Mouse (Mus musculus): ENCODE results near the gene Nlrc4.
"Not testable (repeated sequence)": the region's sequence is repeated elsewhere in the genome, so short reads cannot be mapped to it uniquely, and the experiment has no call there.

The Nlrc4 gene

GRCm38 (mm10) chr17:74458711-74459408 lies at the start of gene Nlrc4:
Nlrc4 (minus strand) TSS chr17:74459142.
- DNase-seq (ENCODE audit: low spot score in 2 of 2), result no peak

GRCm38 (mm10) chr17:74508600-74508999 lies 49.7 kb upstream of the Nlrc4 start:
- DNase-seq (ENCODE audit: low spot score in 2 of 2), result no peak

DNA sequence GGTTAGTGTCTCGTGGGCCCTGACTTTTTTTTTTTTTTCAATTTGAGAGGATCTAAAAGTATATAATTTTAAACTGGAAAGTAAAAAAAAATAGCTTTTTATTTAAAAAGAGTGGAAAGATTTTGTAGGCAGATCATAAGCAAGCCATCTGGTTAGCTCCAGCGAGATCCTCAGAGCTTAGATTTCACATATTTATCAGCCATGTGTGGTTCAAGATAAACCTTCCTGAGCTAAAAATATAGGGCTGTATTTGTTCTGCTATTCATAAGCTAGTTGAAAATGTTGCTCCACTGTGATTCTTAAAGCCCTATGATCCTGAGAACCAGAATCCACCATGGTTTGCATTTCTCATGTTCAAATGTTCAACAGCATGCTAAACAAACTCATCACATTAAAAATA lies 49.0 kb upstream of the Nlrc4 start:
- DNase-seq (ENCODE audit: low spot score in 2 of 2), result no peak

DNA sequence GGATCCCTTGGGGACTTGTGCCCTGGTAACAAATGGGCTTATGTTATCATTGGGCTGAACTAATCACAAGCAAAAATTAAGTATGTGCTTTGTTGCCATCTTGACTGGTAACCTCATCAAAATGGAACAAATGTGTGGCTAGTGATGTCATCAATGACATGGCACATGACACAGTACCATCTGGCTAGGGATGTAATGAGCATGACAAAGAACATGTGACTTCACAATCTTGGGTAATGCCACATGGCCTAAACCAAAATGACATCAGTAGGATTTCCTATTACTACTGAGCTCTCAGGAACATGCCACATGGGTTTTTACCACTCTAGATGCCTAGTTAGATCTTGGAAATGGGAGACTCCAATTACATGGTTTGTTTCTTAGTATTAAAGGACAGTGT lies 42.1 kb upstream of the Nlrc4 start:
- no peak for DNase-seq (ENCODE audit: low spot score in 2 of 2)

DNA sequence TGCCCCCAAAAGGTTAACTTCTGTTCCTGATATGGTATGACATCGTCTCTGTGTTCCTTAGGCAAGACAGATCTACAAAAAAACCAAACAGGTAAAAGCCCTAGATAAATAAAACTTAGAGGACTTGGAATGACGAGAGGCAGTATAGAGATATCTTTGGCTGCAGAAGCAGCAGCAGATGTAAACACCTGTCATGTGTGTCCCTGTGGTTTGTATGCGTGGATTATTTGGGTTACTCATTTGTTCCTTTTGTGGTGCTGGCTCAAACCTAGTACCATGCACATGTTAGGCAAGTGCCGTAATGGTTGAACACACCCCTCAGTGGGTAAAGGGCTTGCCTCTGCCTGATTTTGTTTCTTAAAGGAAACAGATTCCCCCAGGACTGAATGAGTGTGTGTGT lies 41.3 kb upstream of the Nlrc4 start:
- no peak for DNase-seq (ENCODE audit: low spot score in 2 of 2)

DNA sequence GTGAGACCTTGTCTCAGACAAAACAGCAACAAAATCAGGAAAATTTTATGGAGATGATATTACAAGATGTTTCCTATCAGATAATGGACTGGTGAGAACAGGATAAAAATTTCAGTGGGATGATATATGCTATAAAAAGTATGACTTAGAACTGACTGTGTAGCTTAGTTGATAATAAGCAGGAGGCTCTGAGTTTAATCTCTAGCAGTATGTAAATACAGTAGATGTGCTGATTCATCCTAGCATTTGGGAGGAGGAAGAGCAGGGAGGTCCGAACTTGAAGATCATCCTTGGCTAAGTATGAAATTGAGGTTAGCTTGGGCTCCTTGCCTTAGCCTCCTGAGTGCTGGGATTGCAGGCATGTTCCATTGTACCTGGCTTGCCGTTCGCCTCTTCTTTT lies 32.6 kb upstream of the Nlrc4 start:
- DNase-seq (ENCODE audit: low spot score in 2 of 2), result no peak

DNA sequence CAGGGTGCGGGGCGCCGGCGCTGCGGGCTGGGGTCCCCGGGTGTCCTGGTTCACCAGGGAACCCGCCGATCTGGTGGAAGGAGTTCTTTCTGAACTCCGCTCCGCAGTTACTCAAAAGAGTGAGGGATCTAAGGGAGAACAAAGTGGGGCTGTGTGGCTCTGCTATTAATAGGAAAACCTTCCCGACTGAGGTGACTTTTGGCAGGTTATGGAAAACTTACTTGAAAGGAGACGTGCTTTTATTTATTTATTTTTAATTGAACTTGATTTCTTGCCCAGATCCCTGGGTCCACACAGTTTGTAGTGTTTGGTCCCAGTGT lies 30.9 kb upstream of the Nlrc4 start:
- DNase-seq (ENCODE audit: low spot score in 2 of 2), result no peak

GRCm38 (mm10) chr17:74489024-74489900 lies 30.3 kb upstream of the Nlrc4 start, which contains the start of gene Yipf4:
Yipf4 (plus strand) TSS chr17:74489493.
- DNase-seq (ENCODE audit: low spot score in 2 of 2), result peak; percentile 93 to 96

DNA sequence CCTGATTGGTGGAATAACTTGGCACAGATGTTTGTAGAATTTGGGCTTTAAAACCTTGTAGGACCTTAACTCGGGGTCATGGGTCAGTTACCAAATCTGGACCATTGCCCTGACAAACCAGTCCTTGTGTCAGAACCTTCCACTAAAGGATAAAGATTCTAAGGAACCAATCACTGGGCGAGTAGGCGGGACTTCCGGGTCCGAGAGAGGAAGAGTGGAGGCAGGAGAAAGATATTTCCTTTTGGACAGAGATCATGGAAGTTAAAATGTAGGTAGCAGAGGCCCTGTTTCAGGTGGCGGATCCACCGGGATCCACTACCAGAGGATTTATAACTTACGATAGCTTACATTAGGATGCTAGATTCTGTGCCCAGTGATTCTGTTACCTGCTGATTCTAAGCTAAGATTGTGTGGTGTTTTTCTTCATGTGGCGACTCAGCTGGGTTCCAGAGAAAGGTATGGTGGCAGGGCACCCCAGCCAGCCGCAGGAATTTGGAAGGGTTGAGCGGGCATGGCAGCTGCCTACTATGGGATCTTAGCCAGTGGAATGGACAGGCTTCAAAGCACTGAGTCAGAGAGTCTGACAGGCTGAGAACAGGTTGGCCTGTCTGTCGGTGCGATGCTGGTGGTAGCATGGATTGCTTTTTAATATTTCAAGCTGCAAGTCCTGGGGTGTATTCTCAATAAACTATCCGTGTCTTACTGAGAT lies 21.6 kb upstream of the Nlrc4 start:
- no peak for DNase-seq (ENCODE audit: low spot score in 2 of 2)

DNA sequence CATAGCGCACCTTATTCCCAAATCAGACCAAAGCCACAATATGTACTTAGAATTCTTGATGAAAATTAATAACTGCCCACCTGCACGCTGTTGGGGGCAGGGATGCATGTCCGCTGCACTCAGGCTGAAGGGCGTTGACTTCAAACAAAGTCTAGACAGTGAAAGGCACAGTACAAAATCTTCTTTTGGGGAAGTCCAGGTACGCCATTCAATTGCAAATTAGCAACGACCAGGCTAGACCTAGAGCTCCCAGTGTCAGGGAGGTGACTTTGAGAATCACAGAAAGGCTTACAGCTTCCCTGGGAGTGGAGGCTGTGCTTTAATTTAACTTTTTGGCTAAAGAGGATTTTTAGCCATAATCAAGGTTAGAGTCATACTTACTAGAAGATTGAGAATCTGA lies 11.2 kb upstream of the Nlrc4 start:
- not testable (repeated sequence) for DNase-seq (ENCODE audit: low spot score in 2 of 2)

GRCm38 (mm10) chr17:74467981-74468380 lies 9.0 kb upstream of the Nlrc4 start:
- not testable (repeated sequence) for DNase-seq (ENCODE audit: low spot score in 2 of 2)

DNA sequence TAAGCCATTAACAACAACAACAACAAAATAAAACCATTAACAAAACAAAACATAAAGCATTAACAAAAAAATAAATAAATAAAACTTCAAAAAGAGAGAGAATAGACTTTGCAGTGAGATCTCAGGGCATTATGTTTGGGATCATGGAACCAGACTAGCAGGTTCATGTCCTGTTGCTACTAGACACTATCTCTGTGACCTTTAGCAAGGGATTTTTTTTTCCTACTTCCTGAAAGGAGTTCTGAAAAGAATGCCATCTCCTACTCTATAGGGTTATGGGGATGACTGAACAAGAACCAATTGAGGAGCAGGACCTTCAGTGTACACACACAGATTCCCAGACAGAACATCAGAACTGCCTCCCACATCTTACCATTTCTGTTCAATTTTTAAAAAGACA lies 4.6 kb upstream of the Nlrc4 start:
- no peak for DNase-seq (ENCODE audit: low spot score in 2 of 2)

DNA sequence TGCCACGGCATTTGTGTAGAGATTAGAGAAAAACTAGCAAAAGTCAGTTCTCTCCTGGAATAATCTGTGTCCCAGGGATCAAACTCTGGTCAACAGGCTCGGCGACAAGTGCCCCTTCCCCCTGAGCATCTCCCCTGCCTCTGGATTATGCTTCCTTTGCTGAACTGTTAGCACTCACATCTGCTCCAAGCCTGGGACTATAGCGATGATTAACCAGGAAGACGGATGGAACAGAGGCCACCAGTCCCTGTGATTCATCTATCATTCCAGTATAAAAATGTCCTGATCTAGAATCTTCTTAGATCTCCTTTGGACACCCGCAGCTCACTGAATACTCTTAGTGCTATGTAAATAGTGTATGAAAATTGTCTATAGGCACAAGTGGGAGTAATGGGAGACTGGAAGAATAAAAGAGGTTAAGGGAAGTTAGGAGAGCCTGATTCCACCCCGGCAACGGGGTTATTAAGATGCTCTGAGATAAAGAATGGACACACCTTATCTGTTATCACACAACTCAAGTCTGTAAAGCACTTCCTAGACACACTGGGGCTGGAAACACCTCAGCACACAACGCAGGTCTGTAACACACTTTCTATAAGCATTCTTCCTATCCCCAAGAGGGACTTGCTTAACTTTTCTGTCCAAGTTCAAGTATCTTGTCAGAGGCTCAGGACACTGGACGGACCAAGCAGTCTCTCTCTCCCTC lies 817 bp downstream of the Nlrc4 start:
- no peak for DNase-seq (ENCODE audit: low spot score in 2 of 2)

- no peak for DNase-seq (ENCODE audit: low spot score in 2 of 2)
These were observed 2.1 kb downstream of the Nlrc4 start for GRCm38 (mm10) chr17:74456825-74457224.

DNA sequence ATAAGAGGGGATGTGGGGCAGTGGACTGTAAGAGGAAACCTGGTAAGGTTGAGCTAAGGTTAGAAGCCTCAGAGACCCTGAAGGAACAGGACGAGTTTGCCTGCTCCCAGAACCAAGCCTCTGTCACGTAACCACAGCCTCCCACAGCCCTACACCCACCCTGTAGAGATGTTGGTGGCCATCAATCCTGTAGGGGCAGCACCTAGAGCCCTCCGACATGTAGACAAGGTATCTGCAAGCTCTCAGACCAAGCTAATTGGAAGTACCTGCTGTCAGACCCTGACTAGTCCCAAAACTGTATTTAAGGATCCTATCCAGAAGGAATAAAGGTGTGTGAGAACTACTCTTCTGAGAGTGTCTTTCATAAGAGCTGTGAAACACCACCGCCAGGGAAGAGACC lies 3.5 kb downstream of the Nlrc4 start:
- DNase-seq (ENCODE audit: low spot score in 2 of 2), result no peak

- DNase-seq (ENCODE audit: low spot score in 2 of 2), result no peak
These were observed 4.3 kb downstream of the Nlrc4 start for GRCm38 (mm10) chr17:74454660-74455059.

- no peak for DNase-seq (ENCODE audit: low spot score in 2 of 2)
These were observed 5.0 kb downstream of the Nlrc4 start for GRCm38 (mm10) chr17:74453928-74454327.

DNA sequence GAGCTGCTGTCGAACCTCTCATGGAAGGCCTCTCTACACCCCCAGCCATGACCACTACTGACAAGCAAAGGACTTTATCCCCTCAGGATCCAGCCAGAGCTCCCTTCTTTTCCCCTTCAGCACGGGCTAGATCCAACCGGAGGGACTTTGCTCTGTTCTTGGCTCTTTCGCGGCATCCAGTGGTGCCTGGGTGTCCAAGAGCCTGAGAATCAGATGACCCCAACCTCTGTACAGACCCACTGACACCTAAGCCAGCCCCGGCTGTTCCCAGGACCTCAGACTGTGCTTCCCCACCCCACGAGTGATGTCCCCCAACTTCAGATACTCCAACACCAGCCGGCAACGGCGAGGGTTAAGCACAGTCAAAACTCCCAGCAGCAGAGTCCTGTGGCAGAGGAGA lies 9.2 kb downstream of the Nlrc4 start:
- no peak for DNase-seq (ENCODE audit: low spot score in 2 of 2)

GRCm38 (mm10) chr17:74440486-74440885 lies 18.5 kb downstream of the Nlrc4 start:
- no peak for DNase-seq (ENCODE audit: low spot score in 2 of 2)

DNA sequence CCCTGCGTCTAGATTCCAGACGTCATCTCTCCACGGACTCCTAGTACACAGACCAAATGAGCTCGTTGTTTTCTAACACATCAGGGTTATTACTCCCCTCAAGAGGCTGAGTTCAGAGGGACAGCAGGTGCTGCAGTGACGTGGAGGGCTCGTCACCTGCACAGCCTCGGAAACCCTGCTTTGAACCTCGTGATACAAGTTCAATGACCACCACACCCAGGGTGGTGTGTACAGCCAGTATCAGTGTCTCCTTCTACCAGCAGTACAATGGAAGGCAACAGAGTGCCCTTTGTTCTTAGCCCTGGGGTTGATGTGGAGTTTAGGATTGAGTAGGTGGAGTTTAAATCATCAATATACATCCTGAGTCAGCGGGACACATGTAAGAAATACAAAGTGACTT lies 21.2 kb downstream of the Nlrc4 start:
- no peak for DNase-seq (ENCODE audit: low spot score in 2 of 2)

GRCm38 (mm10) chr17:74432631-74433030 lies 26.3 kb downstream of the Nlrc4 start:
- DNase-seq (ENCODE audit: low spot score in 2 of 2), result no peak

GRCm38 (mm10) chr17:74431481-74431880 lies 27.5 kb downstream of the Nlrc4 start:
- DNase-seq (ENCODE audit: low spot score in 2 of 2), result no peak
